Mouse (Mus musculus) lung, postnatal 0 days (tissue): Measurements from ENCODE around the gene Mdn1. TPM values are rescaled to one million over a fixed set of nuclear protein-coding genes. Genes with fewer than 3 reads are reported as not detected.

Source experiments
- ATAC-seq: fragments of 200-750 bp; cut with Nextera tagmentation; 2 replicates; pipeline ENCODE4 v1.8.0; 2017; ENCODE audit warnings: moderate library complexity
- DNase-seq: peaks from one replicate; pipeline ENCODE4 v3.0.0-alpha.2; 2016; ENCODE audit warnings: low spot score
- H3K27ac ChIP-seq: fragments of 300-500 bp; sonication (generic); 2 replicates; pipeline ENCODE4 v1.5.1; 2014; ENCODE audit warnings: antibody characterized with exemption, mild to moderate bottlenecking, low read length, mixed read lengths
- H3K27me3 ChIP-seq: fragments of 300-500 bp; sonication (generic); replicated peaks from 2 replicates; pipeline ENCODE4 v1.6.1; 2014; ENCODE audit warnings: low read length, mixed read lengths; ENCODE audit not compliant: insufficient read depth
- H3K36me3 ChIP-seq: fragments of 300-500 bp; sonication (generic); 2 replicates; pipeline ENCODE4 v1.6.1; 2014; ENCODE audit warnings: low read length, mixed read lengths; ENCODE audit not compliant: insufficient read depth
- H3K4me1 ChIP-seq: fragments of 300-500 bp; sonication (generic); 2 replicates; pipeline ENCODE4 v1.6.1; 2014; ENCODE audit warnings: antibody characterized with exemption, low read depth, low read length, mixed read lengths; ENCODE audit not compliant: insufficient read depth
- H3K4me2 ChIP-seq: fragments of 300-500 bp; sonication (generic); replicated peaks from 2 replicates; pipeline ENCODE4 v1.6.1; 2014; ENCODE audit warnings: low read depth, mild to moderate bottlenecking, low read length, moderate library complexity, mixed read lengths
- H3K4me3 ChIP-seq: fragments of 300-500 bp; sonication (generic); 2 replicates; pipeline ENCODE4 v1.5.1; 2014; ENCODE audit warnings: low read depth, low read length
- H3K9ac ChIP-seq: fragments of 300-500 bp; sonication (generic); replicated peaks from 2 replicates; pipeline ENCODE4 v1.6.1; 2014; ENCODE audit warnings: low read depth, mild to moderate bottlenecking
- H3K9me3 ChIP-seq: fragments of 300-500 bp; sonication (generic); 2 replicates; pipeline ENCODE4 v1.6.1; 2016; ENCODE audit warnings: low read length, mixed read lengths
- CTCF ChIP-seq: IDR thresholded peaks from 2 replicates; pipeline ENCODE4 v1.5.1; 2016; ENCODE audit warnings: antibody characterized with exemption, mild to moderate bottlenecking
- EP300 ChIP-seq: IDR thresholded peaks from 2 replicates; pipeline ENCODE4 v1.6.1; 2016; ENCODE audit warnings: antibody characterized with exemption, mild to moderate bottlenecking, control low read depth
- WGBS: fragments of 180-500 bp; shearing (Covaris S2); extraction: QIAGEN DNeasy Blood & Tissue Kit; methylation state at CpG from one replicate; pipeline ENCODE4 v1.1.7; 2014; 5-methylcytosine and 5-hydroxymethylcytosine counted together
- polyA plus RNA-seq: library from polyadenylated mRNA; unstranded; fragments of >200 nt; fragmentation: Nextera tagmentation; extraction: Ambion mirVana; gene quantifications from 2 replicates; pipeline ENCODE4 v1.2.1, GENCODE M21; 2015

Mdn1 gene
- polyA plus RNA-seq, 1 experiment from 2014 or later = 3.2 TPM

DNA sequence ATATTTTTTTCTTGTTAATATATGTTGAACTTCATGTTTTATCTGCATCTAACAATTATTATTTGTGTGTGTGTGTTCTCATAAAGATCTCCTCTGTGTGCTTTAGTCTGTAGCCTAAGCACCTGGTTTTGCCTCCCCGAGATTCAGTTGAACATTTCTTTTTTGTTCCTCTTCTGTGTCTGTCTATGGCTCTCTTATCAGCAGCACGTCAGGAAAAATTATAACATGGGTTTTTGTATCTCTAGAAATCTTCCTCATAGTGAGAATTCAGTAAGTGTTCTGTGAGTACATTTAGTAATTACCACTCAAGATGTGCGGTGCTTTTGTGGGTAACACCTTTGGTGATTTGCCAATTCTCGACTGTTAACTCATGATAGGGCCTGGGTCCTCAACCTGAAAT, 8.9 kb downstream of the Mdn1 start:
- Histone ChIP-seq H3K4me3 (no peak overlapping the region), H3K27me3 (no peaks in the 10 kb centered on the region), H3K4me1 (no peaks in the 10 kb centered on the region), H3K9ac (no peak overlapping the region), H3K36me3 (peaks cover 7% of the 10 kb centered on the region; the same call in 1 of the 2 replicates), H3K4me2 (no peak overlapping the region), H3K9me3 (no peaks in the 10 kb centered on the region), H3K27ac (no peak overlapping the region)
- TF ChIP-seq CTCF = no peak
- TF ChIP-seq EP300 = no peak
- no peak for DNase-seq
- no peak for ATAC-seq
- 79% methylated on average over 4 of the region's 4 CpGs for WGBS

- Histone ChIP-seq H3K4me2 (no peak overlapping the region), H3K9ac (no peak overlapping the region), H3K9me3 (no peaks in the 10 kb centered on the region), H3K4me1 (no peaks in the 10 kb centered on the region), H3K4me3 (no peak overlapping the region), H3K36me3 (peaks cover 14% of the 10 kb centered on the region; the same call in 1 of the 2 replicates), H3K27me3 (no peaks in the 10 kb centered on the region), H3K27ac (no peak overlapping the region)
- no peak for DNase-seq
- no peak for ATAC-seq
- TF ChIP-seq CTCF (peak; percentile 47), EP300 (no peak)
- 92% methylated on average over 1 of the region's 1 CpGs for WGBS
These were observed 11.4 kb downstream of the Mdn1 start for GRCm38 (mm10) chr4:32668291-32668690.

DNA sequence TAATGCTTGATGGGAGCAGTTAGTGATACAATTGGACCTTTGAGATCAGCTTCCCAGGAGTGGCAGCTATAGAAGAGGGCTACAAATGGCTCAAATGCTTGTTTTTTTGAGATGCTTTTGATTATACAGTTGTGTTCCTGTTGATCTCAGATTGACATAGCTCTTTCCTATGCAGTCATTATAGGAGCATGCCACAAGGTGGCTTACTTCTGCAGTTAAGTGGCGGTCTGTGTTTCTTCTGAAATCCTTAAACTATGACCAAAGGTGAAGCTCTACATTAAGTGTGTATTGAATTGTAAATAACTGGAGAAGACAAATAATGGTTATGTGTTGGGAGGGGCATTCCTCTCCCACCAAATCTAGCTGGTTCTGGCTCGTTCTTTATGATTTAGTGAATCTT, 12.9 kb downstream of the Mdn1 start:
- Histone ChIP-seq H3K36me3 (0 out of 2 replicates have a peak, but pooled peaks cover 12% of the 10 kb centered on the region), H3K27ac (no peak overlapping the region), H3K9me3 (no peaks in the 10 kb centered on the region), H3K4me1 (no peaks in the 10 kb centered on the region), H3K4me2 (no peak overlapping the region), H3K4me3 (no peak overlapping the region), H3K9ac (no peak overlapping the region), H3K27me3 (no peaks in the 10 kb centered on the region)
- no peak for DNase-seq
- ATAC-seq = no peak
- TF ChIP-seq EP300 = no peak
- TF ChIP-seq CTCF = peak; percentile 51
- WGBS = 82% methylated on average over 2 of the region's 2 CpGs

- Histone ChIP-seq H3K27ac (no peak overlapping the region), H3K4me2 (no peak overlapping the region), H3K4me1 (no peaks in the 10 kb centered on the region), H3K36me3 (0 out of 2 replicates have a peak, but pooled peaks cover 8% of the 10 kb centered on the region), H3K4me3 (no peak overlapping the region), H3K9me3 (no peaks in the 10 kb centered on the region), H3K27me3 (no peaks in the 10 kb centered on the region), H3K9ac (no peak overlapping the region)
- ATAC-seq (no peak), DNase-seq (no peak)
- WGBS = 72% methylated on average over 2 of the region's 2 CpGs
- no peak for TF ChIP-seq CTCF
These were observed 17.1 kb downstream of the Mdn1 start for GRCm38 (mm10) chr4:32674025-32674424.

DNA sequence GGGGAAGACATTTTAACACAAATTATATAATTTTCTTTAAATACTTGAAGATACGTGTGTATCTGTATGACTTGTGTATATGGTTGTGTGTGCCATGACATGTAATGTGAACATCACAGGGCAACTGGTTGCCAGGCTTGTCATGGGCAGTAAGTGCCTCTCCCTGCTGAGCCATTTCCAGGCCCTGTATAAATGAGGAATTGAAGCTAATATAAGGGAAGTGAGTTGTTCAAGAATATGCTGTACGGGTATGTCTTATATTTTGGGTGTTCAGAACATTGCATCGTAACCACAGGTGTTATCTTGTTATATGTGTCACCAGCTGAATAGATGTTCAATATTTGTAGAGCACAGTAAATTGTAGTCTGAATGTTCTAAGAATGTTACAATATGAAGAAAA, 20.6 kb downstream of the Mdn1 start:
- Histone ChIP-seq H3K9ac (no peak overlapping the region), H3K27ac (no peak overlapping the region), H3K9me3 (no peaks in the 10 kb centered on the region), H3K4me3 (no peak overlapping the region), H3K36me3 (0 out of 2 replicates have a peak, but pooled peaks cover 2% of the 10 kb centered on the region), H3K27me3 (no peaks in the 10 kb centered on the region), H3K4me1 (no peaks in the 10 kb centered on the region), H3K4me2 (no peak overlapping the region)
- DNase-seq (no peak), ATAC-seq (no peak)
- no peak for TF ChIP-seq EP300
- TF ChIP-seq CTCF = no peak
- WGBS = 90% methylated on average over 3 of the region's 3 CpGs

DNA sequence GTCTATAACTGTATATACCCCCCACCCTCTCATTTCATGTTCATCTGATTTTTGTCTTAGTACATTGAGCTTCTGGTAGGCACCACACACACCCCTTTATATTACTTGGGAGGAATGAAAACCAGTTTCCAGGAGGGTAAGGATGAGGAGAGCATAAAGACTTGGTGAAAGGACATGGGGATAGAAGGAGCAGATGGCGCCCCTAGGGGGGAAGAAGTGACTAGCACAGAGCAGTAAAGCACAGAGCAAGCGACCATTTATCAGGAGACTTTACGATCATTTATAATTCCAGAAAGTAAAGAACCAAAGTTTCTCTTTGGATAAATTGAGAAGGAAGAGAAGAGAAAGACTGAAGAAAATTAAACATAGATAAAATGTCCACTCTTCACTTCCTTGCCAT, 23.9 kb downstream of the Mdn1 start:
- no peak for ATAC-seq
- Histone ChIP-seq H3K27ac (no peak overlapping the region), H3K4me1 (no peaks in the 10 kb centered on the region), H3K9me3 (no peaks in the 10 kb centered on the region), H3K27me3 (no peaks in the 10 kb centered on the region), H3K36me3 (no peaks in the 10 kb centered on the region), H3K9ac (no peak overlapping the region), H3K4me2 (no peak overlapping the region), H3K4me3 (no peak overlapping the region)
- TF ChIP-seq EP300 (no peak), CTCF (peak; percentile 37)
- WGBS = 74% methylated on average over 3 of the region's 3 CpGs
- no peak for DNase-seq

GRCm38 (mm10) chr4:32682471-32682870, 25.6 kb downstream of the Mdn1 start:
- no peak for TF ChIP-seq EP300
- no peak for TF ChIP-seq CTCF
- ATAC-seq = no peak
- Histone ChIP-seq H3K27ac (no peak overlapping the region), H3K4me1 (no peaks in the 10 kb centered on the region), H3K36me3 (no peaks in the 10 kb centered on the region), H3K9ac (no peak overlapping the region), H3K4me2 (no peak overlapping the region), H3K27me3 (no peaks in the 10 kb centered on the region), H3K4me3 (no peak overlapping the region), H3K9me3 (no peaks in the 10 kb centered on the region)
- DNase-seq = peak; percentile 11
- 55% methylated on average over 4 of the region's 4 CpGs for WGBS
